Mouse (Mus musculus): Measurements from ENCODE around the gene Ripor2. TPM values are rescaled to one million over a fixed set of nuclear protein-coding genes. Genes with fewer than 3 reads are reported as not detected.
A peak's percentile ranks its signal among the peaks of the same experiment; 100 is the strongest.

Ripor2 gene
- polyA plus RNA-seq, 1 experiment from 2014 or later = 3.5 TPM

DNA sequence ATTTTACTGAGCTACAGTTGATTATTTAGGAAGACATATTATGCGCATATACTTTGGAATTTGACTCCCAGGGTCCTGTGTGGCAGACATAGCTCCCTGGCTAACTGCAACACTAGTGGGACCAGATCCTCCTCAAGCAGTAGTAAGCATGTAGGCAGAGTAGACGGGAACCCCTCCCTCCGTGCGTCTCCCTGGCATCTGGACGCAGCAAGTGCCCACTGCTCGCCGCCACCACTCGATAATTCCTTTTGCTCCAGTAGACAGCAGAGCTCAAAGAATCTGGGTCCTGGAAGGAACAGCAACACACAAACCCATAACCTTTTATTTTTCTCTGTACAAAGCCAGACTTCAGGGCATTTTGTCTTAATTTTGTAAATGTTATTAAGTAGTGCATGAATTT is 17.3 kb upstream of the Ripor2 start:
- ChIA-PET CTCF (interaction anchor here (1.4 to 1.8 kb wide), 2 partner anchors 12 to 15 kb away, joined by 4 read pairs; no protein-coding TSS in a partner anchor), POLR2A (interaction anchor here (0.7 kb wide), 1 partner anchor 224 kb away, joined by 4 read pairs; no protein-coding TSS in a partner anchor)
- in situ Hi-C loops (cut with MboI; ENCODE audit: low pct_unique_long_range_greater_than_20kb) = no loop called here
- ATAC-seq = peak; percentile 23
- no peak for TF ChIP-seq CTCF (IDR thresholded peaks at IDR 0.05)
- no peak for DNase-seq (ENCODE audit: low read depth, low spot score)
- H3K27me3 ChIP-seq = no peaks in the 10 kb centered on the region

DNA sequence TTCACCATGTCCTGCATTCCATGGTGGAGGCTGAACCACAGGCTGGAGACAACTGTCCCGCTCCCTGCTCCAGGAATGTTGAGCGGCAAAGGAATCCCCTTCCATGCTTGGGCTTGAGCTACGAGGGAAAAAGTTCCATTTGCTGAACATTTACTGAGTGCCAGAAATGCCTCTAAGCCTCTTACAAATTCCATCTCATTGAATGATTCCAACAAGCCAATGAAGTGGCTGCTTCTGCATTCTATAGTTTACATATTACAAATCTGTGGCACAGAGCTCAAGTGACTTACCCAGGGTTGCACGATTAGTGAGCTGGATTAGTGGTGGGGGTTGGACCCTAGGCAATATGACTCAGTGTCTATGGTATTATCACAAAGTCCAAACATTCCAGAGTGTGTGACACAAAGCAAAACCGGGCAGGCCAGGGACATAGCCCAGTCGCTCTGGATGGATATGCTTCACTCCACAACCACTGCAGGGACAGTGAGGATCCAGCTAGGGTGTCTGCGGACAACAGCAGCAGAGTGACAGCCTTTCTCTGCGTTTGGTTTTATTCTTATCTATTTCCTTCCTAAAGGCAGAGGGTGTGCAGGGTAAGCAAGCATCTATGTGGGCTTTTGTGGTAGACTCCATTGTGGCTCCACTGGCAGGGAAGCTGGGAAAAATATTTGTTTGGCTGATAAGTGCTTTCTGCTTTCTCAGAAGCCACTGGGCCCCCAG is 16.6 kb upstream of the Ripor2 start:
- in situ Hi-C loops (cut with MboI; ENCODE audit: low pct_unique_long_range_greater_than_20kb) = no loop called here
- peak; percentile 62 for DNase-seq (ENCODE audit: low read depth, low spot score)
- no peaks in the 10 kb centered on the region for H3K27me3 ChIP-seq
- peak; percentile 87 for ATAC-seq
- CTCF ChIA-PET = interaction anchor here (0.8 to 1.1 kb wide), 4 partner anchors 28 to 167 kb away, joined by 3 to 4 read pairs (median 3); no protein-coding TSS in a partner anchor
- TF ChIP-seq CTCF (IDR thresholded peaks at IDR 0.05) = no peak
- POLR2A ChIA-PET = interaction anchor here (0.7 to 1.7 kb wide), 3 partner anchors 9 to 223 kb away, joined by 3 to 5 read pairs (median 4); no protein-coding TSS in a partner anchor

DNA sequence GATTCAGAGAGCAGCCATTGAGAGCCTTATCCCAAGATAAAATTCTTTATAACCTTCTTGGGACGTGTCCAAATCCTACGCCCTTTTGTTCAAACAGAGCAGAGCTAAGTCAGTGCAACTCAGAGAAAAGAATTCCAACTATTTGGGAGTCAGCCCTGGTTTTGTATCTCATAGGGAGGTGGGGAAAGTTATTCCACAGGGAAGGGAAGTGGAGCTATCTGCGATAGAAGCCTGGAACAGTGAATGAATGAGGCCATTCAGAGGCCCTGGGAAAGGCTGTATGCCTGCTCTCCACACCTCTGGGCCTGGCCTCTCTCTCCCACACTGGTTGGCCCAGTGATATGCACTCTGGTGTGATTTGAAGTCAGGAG is 16.1 kb upstream of the Ripor2 start:
- DNase-seq (ENCODE audit: low read depth, low spot score) (no peak), ATAC-seq (peak; percentile 77)
- in situ Hi-C loops (cut with MboI; ENCODE audit: low pct_unique_long_range_greater_than_20kb) = no loop called here
- no peaks in the 10 kb centered on the region for H3K27me3 ChIP-seq
- TF ChIP-seq CTCF (IDR thresholded peaks at IDR 0.05) = no peak
- ChIA-PET CTCF (interaction anchor here (0.8 to 1.1 kb wide), 4 partner anchors 27 to 166 kb away, joined by 3 to 4 read pairs (median 3); no protein-coding TSS in a partner anchor), POLR2A (interaction anchor here (1.1 to 1.7 kb wide), 2 partner anchors 10 to 44 kb away, joined by 3 to 5 read pairs; no protein-coding TSS in a partner anchor)

DNA sequence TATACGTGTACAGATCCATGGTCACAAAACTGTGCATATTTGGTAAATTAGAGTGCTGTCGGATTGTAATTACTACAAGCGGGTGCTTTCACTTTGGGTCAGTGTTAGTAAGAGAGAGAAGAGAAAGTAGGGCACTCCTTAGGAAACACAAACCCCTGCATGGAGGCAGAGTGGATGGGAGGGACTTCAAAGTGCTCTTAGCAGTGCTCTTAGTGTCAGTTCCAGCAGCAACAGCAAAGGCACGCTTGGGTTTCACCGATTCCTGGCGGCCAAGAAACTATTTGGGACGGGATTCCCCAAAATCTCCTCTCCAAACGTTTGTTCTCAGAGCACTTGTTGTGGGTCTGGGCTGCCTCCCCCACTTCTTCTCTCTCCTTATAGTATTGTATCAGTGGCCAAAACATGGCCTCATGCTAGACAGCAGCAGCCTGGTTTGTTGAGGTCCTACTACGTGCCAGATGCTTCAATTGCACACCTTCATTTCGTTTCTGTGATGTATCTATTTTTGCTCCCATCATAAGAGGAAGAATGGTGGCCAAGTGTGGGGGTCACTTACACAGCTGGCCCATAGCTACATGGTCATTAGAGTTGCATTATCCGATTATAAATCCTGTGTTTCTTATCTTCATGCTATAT is 14.7 kb upstream of the Ripor2 start:
- ChIA-PET POLR2A (interaction anchor here (1.0 to 1.7 kb wide), 2 partner anchors 11 to 30 kb away, joined by 3 to 5 read pairs; no protein-coding TSS in a partner anchor), CTCF (no interaction called here)
- DNase-seq (ENCODE audit: low read depth, low spot score) = no peak
- TF ChIP-seq CTCF (IDR thresholded peaks at IDR 0.05) = no peak
- H3K27me3 ChIP-seq = no peaks in the 10 kb centered on the region
- no peak for ATAC-seq
- in situ Hi-C loops (cut with MboI; ENCODE audit: low pct_unique_long_range_greater_than_20kb) = no loop called here

DNA sequence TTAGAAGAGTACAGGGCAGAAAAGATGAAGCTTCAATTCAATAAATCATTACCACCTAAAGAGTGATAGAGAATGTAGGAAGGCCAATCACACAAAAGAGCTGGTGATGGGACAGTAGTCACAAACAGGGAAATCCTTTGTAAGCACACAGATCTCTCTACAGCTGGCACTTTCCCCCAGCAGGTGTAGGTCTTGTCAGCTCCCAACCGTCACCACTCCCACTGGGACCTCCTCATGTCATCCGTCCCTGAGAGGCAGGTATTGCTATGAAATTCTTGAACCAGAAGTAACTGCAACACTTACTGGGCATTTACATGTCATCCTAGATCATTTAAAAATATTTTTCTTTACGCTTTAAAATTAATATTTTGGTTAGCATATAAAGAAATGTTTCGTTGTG is 12.9 kb upstream of the Ripor2 start:
- POLR2A ChIA-PET = no interaction called here
- no peaks in the 10 kb centered on the region for H3K27me3 ChIP-seq
- DNase-seq (ENCODE audit: low read depth, low spot score) (no peak), ATAC-seq (no peak)
- CTCF ChIA-PET = interaction anchor here (1.8 kb wide), 1 partner anchor 28 kb away, joined by 3 read pairs; no protein-coding TSS in a partner anchor
- in situ Hi-C loops (cut with MboI; ENCODE audit: low pct_unique_long_range_greater_than_20kb) = no loop called here
- no peak for TF ChIP-seq CTCF (IDR thresholded peaks at IDR 0.05)

DNA sequence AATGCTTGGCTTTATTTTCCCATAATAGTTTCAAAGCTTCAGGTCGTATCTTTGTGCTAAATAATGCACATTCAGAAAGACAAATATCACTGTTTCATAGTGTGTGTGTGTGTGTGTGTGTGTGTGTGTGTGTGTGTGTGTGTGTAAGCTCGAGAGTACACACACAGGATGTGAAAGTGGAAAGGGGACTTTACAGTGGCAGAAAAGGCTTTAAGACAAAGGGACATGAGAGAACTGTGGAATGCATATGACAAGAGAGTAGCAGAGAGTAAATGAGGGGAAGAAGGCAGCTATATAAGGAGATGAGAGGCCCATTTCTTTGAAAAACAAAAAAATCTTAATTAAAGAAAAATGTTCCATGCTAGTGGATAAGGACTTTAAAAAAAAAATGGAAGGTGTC is 11.3 kb upstream of the Ripor2 start:
- in situ Hi-C loops (cut with MboI; ENCODE audit: low pct_unique_long_range_greater_than_20kb) = no loop called here
- ChIA-PET POLR2A (interaction anchor here (0.6 kb wide), 1 partner anchor 104 kb away, joined by 4 read pairs; no protein-coding TSS in a partner anchor), CTCF (interaction anchor here (1.9 kb wide), 1 partner anchor 51 kb away, joined by 4 read pairs; no protein-coding TSS in a partner anchor)
- H3K27me3 ChIP-seq = no peaks in the 10 kb centered on the region
- no peak for TF ChIP-seq CTCF (IDR thresholded peaks at IDR 0.05)
- DNase-seq (ENCODE audit: low read depth, low spot score) = no peak
- no peak for ATAC-seq

DNA sequence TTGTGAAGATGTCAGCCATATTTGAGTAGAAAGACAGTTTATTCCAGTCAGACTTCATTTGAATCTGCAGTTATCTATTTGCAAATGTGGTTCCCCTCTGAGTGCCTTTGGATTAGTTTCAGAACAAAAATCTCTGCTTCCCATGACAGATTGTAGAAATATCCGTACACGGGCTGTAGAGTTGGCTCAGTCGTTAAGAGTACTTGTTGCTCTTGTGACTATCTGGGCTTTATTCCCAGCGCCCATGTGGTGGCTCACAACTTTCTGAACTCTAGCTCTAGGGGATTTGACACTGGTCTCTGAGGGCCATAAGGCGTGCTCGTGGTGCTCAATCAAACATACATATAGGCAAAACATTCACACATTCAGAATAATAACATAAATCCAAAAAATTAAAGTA is 10.1 kb upstream of the Ripor2 start:
- DNase-seq (ENCODE audit: low read depth, low spot score) (no peak), ATAC-seq (no peak)
- in situ Hi-C loops (cut with MboI; ENCODE audit: low pct_unique_long_range_greater_than_20kb) = no loop called here
- no peak for TF ChIP-seq CTCF (IDR thresholded peaks at IDR 0.05)
- H3K27me3 ChIP-seq = no peaks in the 10 kb centered on the region
- POLR2A ChIA-PET = no interaction called here
- CTCF ChIA-PET = interaction anchor here (1.9 kb wide), 1 partner anchor 52 kb away, joined by 4 read pairs; no protein-coding TSS in a partner anchor

DNA sequence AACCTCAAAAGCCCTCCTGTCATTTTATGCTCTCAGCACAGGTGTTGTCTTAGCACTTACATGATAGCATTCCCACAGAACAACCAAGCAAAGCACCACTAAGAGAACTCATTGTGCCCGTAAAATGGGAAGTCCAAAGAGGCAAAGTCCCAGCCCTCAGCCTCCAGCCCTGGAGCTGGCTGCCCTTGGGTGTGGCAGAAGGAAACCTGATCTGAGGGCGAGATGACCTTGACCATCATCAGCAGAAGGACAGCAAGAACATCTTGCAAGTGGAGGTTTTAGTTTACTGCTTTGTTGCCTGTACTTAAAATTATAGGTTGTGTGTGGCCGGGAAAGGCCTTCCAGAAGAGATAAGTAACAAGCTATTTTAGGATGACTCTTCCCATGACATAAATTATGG is 6.9 kb upstream of the Ripor2 start:
- TF ChIP-seq CTCF (IDR thresholded peaks at IDR 0.05) = no peak
- POLR2A ChIA-PET = no interaction called here
- in situ Hi-C loops (cut with MboI; ENCODE audit: low pct_unique_long_range_greater_than_20kb) = no loop called here
- no peak for ATAC-seq
- CTCF ChIA-PET = no interaction called here
- no peaks in the 10 kb centered on the region for H3K27me3 ChIP-seq
- DNase-seq (ENCODE audit: low read depth, low spot score) = no peak

DNA sequence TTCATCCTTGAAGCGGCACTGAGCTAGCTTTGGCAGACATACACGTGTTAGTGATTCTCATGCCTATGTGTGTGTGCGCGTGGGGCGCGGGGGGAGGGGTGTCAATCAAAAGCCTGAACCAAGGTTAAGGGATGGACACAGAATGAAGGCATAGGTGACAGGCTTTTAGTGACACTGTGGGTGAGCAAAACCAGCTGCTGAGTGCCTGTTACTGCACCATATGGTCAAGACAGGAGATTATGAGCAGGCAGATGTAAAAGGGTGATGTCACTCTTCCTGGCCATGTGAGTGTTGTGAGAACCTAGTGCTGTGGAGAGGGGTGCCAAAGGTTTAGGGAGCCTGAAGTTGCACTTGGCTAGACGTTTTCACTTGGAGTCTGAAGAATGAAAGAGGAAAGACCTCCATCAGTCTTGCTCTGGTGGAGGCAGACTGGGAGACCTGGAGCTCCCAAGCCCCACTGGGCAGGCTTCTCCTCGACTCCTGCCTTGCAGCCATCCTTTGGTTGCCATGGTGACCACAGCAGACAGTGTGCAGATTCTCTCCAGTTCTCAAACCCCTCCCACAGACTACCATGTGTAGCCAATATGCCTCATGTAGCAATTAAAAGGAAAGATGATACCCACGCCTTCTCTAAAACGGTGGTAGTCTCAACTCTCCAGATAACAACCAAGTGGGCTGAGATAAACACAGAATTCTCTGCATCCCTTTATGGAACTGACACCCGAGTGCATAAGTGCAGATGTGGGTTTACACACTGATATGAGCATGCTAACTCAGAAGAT is 5.5 kb upstream of the Ripor2 start:
- CTCF ChIA-PET = no interaction called here
- in situ Hi-C loops (cut with MboI; ENCODE audit: low pct_unique_long_range_greater_than_20kb) = no loop called here
- DNase-seq (ENCODE audit: low read depth, low spot score) = no peak
- no peak for ATAC-seq
- POLR2A ChIA-PET = no interaction called here
- TF ChIP-seq CTCF (IDR thresholded peaks at IDR 0.05) = no peak
- no peaks in the 10 kb centered on the region for H3K27me3 ChIP-seq

DNA sequence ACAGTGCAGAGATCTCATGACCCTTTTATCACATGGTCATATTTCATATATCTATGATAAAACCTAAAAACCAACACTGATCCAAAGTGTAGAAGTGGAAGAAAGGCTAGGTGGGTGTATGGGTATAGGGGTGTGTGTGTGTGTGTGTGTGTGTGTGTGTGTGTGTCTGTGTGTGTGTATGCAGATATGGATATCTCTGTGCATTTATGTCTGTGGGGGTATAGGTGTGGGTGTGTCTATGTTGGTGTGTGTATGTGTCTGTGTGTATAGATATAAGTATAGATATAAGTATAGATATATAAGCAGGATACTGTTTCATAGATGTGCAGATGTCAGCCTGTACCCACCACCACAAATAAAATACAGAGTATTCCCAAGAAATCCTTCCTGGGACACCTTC is 3.7 kb upstream of the Ripor2 start:
- TF ChIP-seq CTCF (IDR thresholded peaks at IDR 0.05) = no peak
- ChIA-PET POLR2A (no interaction called here), CTCF (no interaction called here)
- no peaks in the 10 kb centered on the region for H3K27me3 ChIP-seq
- in situ Hi-C loops (cut with MboI; ENCODE audit: low pct_unique_long_range_greater_than_20kb) = no loop called here
- DNase-seq (ENCODE audit: low read depth, low spot score) (no peak), ATAC-seq (no peak)
